ENCODE assay signal across 16 mouse cellular contexts in genomic region chr9:65237616-65238015, GRCm38 (mm10). TPM values are rescaled to one million over a fixed set of nuclear protein-coding genes. Genes with fewer than 3 reads are reported as not detected.
DNase-seq lines count a peak whose midpoint lies in the region; ATAC-seq and TF ChIP-seq lines count a peak whose summit lies in the region.
"Had no signal": no experiment of that assay in that cellular context is flagged by ENCODE, and none has a peak within 500 bp of the region (broad histone marks: within the 10 kb centered on the region; RNA-seq: fewer than 3 reads in every experiment).

No protein-coding gene starts in this region.

- no peak for ATAC-seq in intestine, embryonic 16.5 days
- ATAC-seq: forebrain, postnatal 0 days; liver, postnatal 0 days had no signal

- H3K27ac ChIP-seq in kidney, adult 2 months (ENCODE audit: insufficient read depth, low read depth, low read length): peak overlapping the region; percentile 5; the same call in 1 of the 2 replicates
- peak overlapping the region; percentile 76 for H3K27ac ChIP-seq in intestine, embryonic 16.5 days (ENCODE audit: low read length)
- H3K27ac ChIP-seq: heart, adult 2 months had no signal

- no peak for TF ChIP-seq CTCF in kidney, adult 2 months (conservative IDR thresholded peaks at IDR 0.05; ENCODE audit: insufficient read depth, insufficient read length, low read depth, low read length)

- intact Hi-C loops in heart, postnatal 14 days (cut with DNase I): no loop called here

- no peak overlapping the region for H3K9ac ChIP-seq in intestine, embryonic 16.5 days (ENCODE audit: low read depth, low read length)
- H3K9ac ChIP-seq: forebrain, postnatal 0 days; liver, postnatal 0 days had no signal

- peaks cover 3% of the 10 kb centered on the region; the same call in 1 of the 2 replicates for H3K36me3 ChIP-seq in kidney, adult 2 months (ENCODE audit: control insufficient read depth, insufficient read depth, low read length)
- H3K36me3 ChIP-seq in intestine, embryonic 16.5 days (ENCODE audit: control insufficient read depth, insufficient read depth, low read length): no peaks in the 10 kb centered on the region; the same call in none of the 2 replicates

- no peak for TF ChIP-seq POLR2A in kidney, adult 2 months (IDR thresholded peaks at IDR 0.05; ENCODE audit: low read depth, low read length)

- H3K27me3 ChIP-seq in kidney, adult 2 months (replicated peaks; ENCODE audit: control insufficient read depth, insufficient read depth, low read length): no peaks in the 10 kb centered on the region
- H3K27me3 ChIP-seq in intestine, embryonic 16.5 days (replicated peaks; ENCODE audit: control insufficient read depth, insufficient read depth, low read length): no peaks in the 10 kb centered on the region; the same call in 1 of the 2 replicates

- H3K4me2 ChIP-seq in intestine, embryonic 16.5 days (ENCODE audit: low read depth, low read length): no peak overlapping the region

- DNase-seq in cerebellum, postnatal 10 days: peak; percentile 46 to 49
- no peak for DNase-seq in cerebellum, adult 8-10 months
- DNase-seq in kidney, adult 2 months: no peak
- DNase-seq in kidney, adult 9 months: no peak
- peak; percentile 23 for DNase-seq in lung, postnatal 25 days (ENCODE audit: low spot score)
- no peak for DNase-seq in ovary, adult 18-20 months (ENCODE audit: low spot score)
- DNase-seq in heart, postnatal 14 days: no peak
- DNase-seq: adrenal gland, adult 2 months; cerebellum, postnatal 36 days; forebrain, postnatal 0 days; heart, adult 2 months; kidney, adult 18-20 months; liver, postnatal 0 days; thymus, adult 18-20 months had no signal

- no peak overlapping the region for H3K4me3 ChIP-seq in kidney, adult 2 months (ENCODE audit: insufficient read depth, low read depth, low read length)
- H3K4me3 ChIP-seq in intestine, embryonic 16.5 days (ENCODE audit: low read length): no peak overlapping the region
- H3K4me3 ChIP-seq: heart, adult 2 months had no signal

- no peaks in the 10 kb centered on the region for H3K9me3 ChIP-seq in intestine, embryonic 16.5 days (ENCODE audit: control insufficient read depth, low read length)

- no peaks in the 10 kb centered on the region for H3K4me1 ChIP-seq in kidney, adult 2 months (ENCODE audit: control insufficient read depth, insufficient read depth, low read length)
- H3K4me1 ChIP-seq in intestine, embryonic 16.5 days (ENCODE audit: control insufficient read depth, insufficient read depth, low read length): peaks cover 13% of the 10 kb centered on the region

- 74% methylated on average over 11 of the region's 11 CpGs for WGBS in kidney, adult 2 months
- WGBS in intestine, embryonic 16.5 days: 62% methylated on average over 11 of the region's 11 CpGs

RNA-seq across cellular contexts. Expression of gene Cilp, which starts 27.4 kb away (rescaled TPM):
- 1.1 and 1.4 TPM in 2 replicates for polyA plus RNA-seq in kidney, adult 2 months (2012; rRNA removed)
- polyA plus RNA-seq in intestine, embryonic 16.5 days (2015; fragmentation: Nextera tagmentation; extraction: Ambion mirVana): 1.7 and 2.0 TPM in 2 replicates
- 1 to 10 TPM; 6.2 to 6.6 TPM for total RNA-seq in heart, postnatal 14 days (2021)
- total RNA-seq: left cerebral cortex, postnatal 36 days had no signal

RNA-seq across cellular contexts. Expression of gene Parp16, which starts 42.5 kb away (rescaled TPM):
- 11.0 and 11.9 TPM in 2 replicates for polyA plus RNA-seq in kidney, adult 2 months (2012; rRNA removed)
- polyA plus RNA-seq in intestine, embryonic 16.5 days (2015; fragmentation: Nextera tagmentation; extraction: Ambion mirVana): 10.8 and 11.0 TPM in 2 replicates
- 1 to 10 TPM; 3.4 to 3.6 TPM for total RNA-seq in heart, postnatal 14 days (2021)

RNA-seq across cellular contexts. Expression of gene Clpx, which starts 56.4 kb away (rescaled TPM):
- polyA plus RNA-seq in kidney, adult 2 months (2012; rRNA removed): 24.4 and 25.8 TPM in 2 replicates
- polyA plus RNA-seq in intestine, embryonic 16.5 days (2015; fragmentation: Nextera tagmentation; extraction: Ambion mirVana): 46.6 and 49.7 TPM in 2 replicates
- 10 to 100 TPM; 90.7 to 99.9 TPM for total RNA-seq in heart, postnatal 14 days (2021)

Comparison
In these comparisons a context has a peak if more than half of its experiments do, and no peak if none do; other contexts are left out.
1. DNase-seq: peak in cerebellum, postnatal 10 days (2 of 2) and lung, postnatal 25 days (single experiment); none in cerebellum, adult 8-10 months (single experiment), kidney, adult 2 months (single experiment), kidney, adult 9 months (single experiment), ovary, adult 18-20 months (single experiment) and heart, postnatal 14 days (0 of 2).